Mouse (Mus musculus) liver, adult 10 weeks (tissue): ENCODE measurements around the gene BB287469. TPM values are rescaled to one million over a fixed set of nuclear protein-coding genes. Genes with fewer than 3 reads are reported as not detected.

Experiments
- polyA plus RNA-seq: library from polyadenylated mRNA; stranded (reverse); fragments of 350-450 nt; fragmentation: Illumina TruSeq; extraction: RNeasy Lipid Tissue Mini Kit (QIAGEN cat#74804); gene quantifications from one replicate; pipeline ENCODE4 v1.2.3, GENCODE M21; 2014; ENCODE audit warnings: low read depth, low replicate concordance

The BB287469 gene
- not detected for polyA plus RNA-seq

GRCm38 (mm10) chr12:87816277-87816676 lies at the start of gene BB287469:
Gene BB287469 (plus strand): TSS chr12:87816577.

GRCm38 (mm10) chr12:87775655-87776054 lies 40.7 kb upstream of the BB287469 start, which contains the start of gene Gm21319:
Gene Gm21319 (minus strand): TSS chr12:87775755.

GRCm38 (mm10) chr12:87795212-87795611 lies 21.2 kb upstream of the BB287469 start, which contains the start of gene Gm21936:
Gene Gm21936 (plus strand): TSS chr12:87795512.

GRCm38 (mm10) chr12:87842239-87842638 lies 25.9 kb downstream of the BB287469 start, which contains the start of gene Gm2001:
Gene Gm2001 (minus strand): TSS chr12:87842339.

Other genes starting within 250 kb of the BB287469 start
- not detected for gene Oog1, start 213.9 kb upstream of the BB287469 start, polyA plus RNA-seq
- gene Gm4027, start 197.7 kb upstream of the BB287469 start, polyA plus RNA-seq, result not detected
- not detected for gene Gm16381, start 172.0 kb upstream of the BB287469 start, polyA plus RNA-seq
- gene Gm21319, start 40.8 kb upstream of the BB287469 start, polyA plus RNA-seq, result not detected
- not detected for gene Gm21936, start 21.1 kb upstream of the BB287469 start, polyA plus RNA-seq
- gene Gm2001, start 25.8 kb downstream of the BB287469 start, polyA plus RNA-seq, result not detected
- not detected for gene Gm2016, start 57.5 kb downstream of the BB287469 start, polyA plus RNA-seq
- not detected for gene Gm2022, start 78.8 kb downstream of the BB287469 start, polyA plus RNA-seq
- gene Gm2035, start 103.3 kb downstream of the BB287469 start, polyA plus RNA-seq, result not detected
- gene Gm2042, start 137.5 kb downstream of the BB287469 start, polyA plus RNA-seq, result not detected
- gene Gm2075, start 195.3 kb downstream of the BB287469 start, polyA plus RNA-seq, result not detected
- not detected for gene Gm6803, start 202.2 kb downstream of the BB287469 start, polyA plus RNA-seq
- gene Gm2056, start 210.4 kb downstream of the BB287469 start, polyA plus RNA-seq, result not detected